Mouse (Mus musculus): Measurements from ENCODE around the gene Otop1. TPM values are rescaled to one million over a fixed set of nuclear protein-coding genes. Genes with fewer than 3 reads are reported as not detected.

Otop1 gene
- polyA plus RNA-seq, 1 experiment from 2014 or later: not detected

DNA sequence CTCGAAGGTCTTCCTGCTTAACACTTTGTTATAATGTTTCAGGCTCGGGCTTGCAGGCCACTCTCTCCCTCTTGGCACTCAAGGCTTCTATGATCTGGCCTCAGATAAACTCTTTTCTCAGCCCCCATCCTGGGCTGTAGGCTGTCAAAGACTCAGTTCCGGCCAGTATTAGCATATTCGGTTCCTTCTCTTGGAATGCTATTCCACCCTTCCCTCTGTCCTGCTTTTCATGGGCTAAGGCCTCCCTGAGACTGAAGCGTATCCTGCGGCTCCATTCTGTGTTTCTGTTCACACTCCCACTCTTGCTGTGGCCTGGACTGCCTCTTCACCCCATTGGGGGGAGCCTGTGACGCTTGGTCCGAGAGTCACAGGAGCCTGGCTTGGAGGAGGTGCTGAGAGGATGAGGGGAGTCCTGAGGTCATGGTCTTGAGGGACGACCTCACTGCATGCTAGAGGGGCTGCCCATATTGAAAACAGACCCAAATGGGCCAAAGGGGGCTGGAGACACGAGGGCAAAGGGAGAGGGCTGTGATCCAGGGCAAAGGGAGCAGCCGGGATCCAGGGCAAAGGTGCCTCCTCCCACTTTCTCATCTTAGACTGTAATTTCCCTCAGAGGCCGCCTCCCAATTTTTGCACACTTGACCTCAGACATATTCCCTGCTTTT is 2.3 kb downstream of the Otop1 start:
- Histone ChIP-seq H3K36me3 (ENCODE audit: control insufficient read depth, insufficient read depth, low read length) (no peaks in the 10 kb centered on the region), H3K4me3 (ENCODE audit: low read depth, low read length) (peak overlapping the region; percentile 27; the same call in 1 of the 2 replicates), H3K4me1 (ENCODE audit: control insufficient read depth, insufficient read depth, low read length) (peaks cover 8% of the 10 kb centered on the region; the same call in 1 of the 2 replicates), H3K9ac (ENCODE audit: low read length) (no peak overlapping the region), H3K27ac (ENCODE audit: low read depth, low read length) (no peak overlapping the region), H3K9me3 (ENCODE audit: control insufficient read depth, low read length) (no peaks in the 10 kb centered on the region), H3K27me3 (ENCODE audit: control insufficient read depth, insufficient read depth, low read length) (peaks cover 47% of the 10 kb centered on the region), H3K4me2 (peak overlapping the region; percentile 39; the same call in 1 of the 2 replicates)
- DNase-seq (ENCODE audit: low spot score, missing footprints): peak; percentile 90
- WGBS: 16% methylated on average over 12 of the region's 12 CpGs
- 0 out of 2 replicates have a peak, but pooled peaks have one; percentile 15 for ATAC-seq (ENCODE audit: low FRiP score)

- Histone ChIP-seq H3K27ac (ENCODE audit: low read depth, low read length) (no peak overlapping the region), H3K4me3 (ENCODE audit: low read depth, low read length) (no peak overlapping the region), H3K27me3 (ENCODE audit: control insufficient read depth, insufficient read depth, low read length) (peaks cover 40% of the 10 kb centered on the region), H3K4me2 (no peak overlapping the region), H3K9ac (ENCODE audit: low read length) (no peak overlapping the region), H3K9me3 (ENCODE audit: control insufficient read depth, low read length) (no peaks in the 10 kb centered on the region), H3K4me1 (ENCODE audit: control insufficient read depth, insufficient read depth, low read length) (peaks cover 8% of the 10 kb centered on the region; the same call in 1 of the 2 replicates), H3K36me3 (ENCODE audit: control insufficient read depth, insufficient read depth, low read length) (no peaks in the 10 kb centered on the region)
- DNase-seq (ENCODE audit: low spot score, missing footprints) (no peak), ATAC-seq (ENCODE audit: low FRiP score) (no peak)
- WGBS: 54% methylated on average over 1 of the region's 1 CpGs
These were observed 4.3 kb downstream of the Otop1 start for GRCm38 (mm10) chr5:38280075-38280474.

DNA sequence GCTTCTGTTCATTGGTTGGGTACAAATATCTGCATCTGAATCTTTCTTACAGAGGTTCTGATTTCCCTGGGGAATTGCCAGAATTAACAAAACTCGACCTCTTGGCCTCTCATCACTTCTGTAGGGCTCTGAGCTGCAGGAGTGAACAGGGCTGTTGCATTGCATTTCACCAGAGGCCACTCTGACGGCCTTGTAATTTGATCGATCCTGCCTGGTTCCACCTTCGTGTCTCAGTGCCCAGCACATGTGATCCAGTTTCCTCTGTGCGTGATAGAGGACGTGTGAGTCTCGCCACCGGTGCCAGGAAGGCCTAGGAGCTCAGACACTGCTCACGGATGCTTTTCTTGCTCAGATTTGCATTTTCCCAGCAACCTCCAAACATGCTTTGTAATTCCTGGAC is 10.0 kb downstream of the Otop1 start:
- no peak overlapping the region for H3K9ac ChIP-seq (ENCODE audit: low read length)
- 76% methylated on average over 9 of the region's 9 CpGs for WGBS
- no peaks in the 10 kb centered on the region for H3K9me3 ChIP-seq (ENCODE audit: control insufficient read depth, low read length)
- no peak overlapping the region for H3K4me3 ChIP-seq (ENCODE audit: low read depth, low read length)
- no peaks in the 10 kb centered on the region for H3K36me3 ChIP-seq (ENCODE audit: control insufficient read depth, insufficient read depth, low read length)
- no peak overlapping the region for H3K4me2 ChIP-seq
- H3K27me3 ChIP-seq (ENCODE audit: control insufficient read depth, insufficient read depth, low read length): no peaks in the 10 kb centered on the region
- no peak for DNase-seq (ENCODE audit: low spot score, missing footprints)
- no peak for ATAC-seq (ENCODE audit: low FRiP score)
- H3K4me1 ChIP-seq (ENCODE audit: control insufficient read depth, insufficient read depth, low read length): no peaks in the 10 kb centered on the region
- H3K27ac ChIP-seq (ENCODE audit: low read depth, low read length): no peak overlapping the region

DNA sequence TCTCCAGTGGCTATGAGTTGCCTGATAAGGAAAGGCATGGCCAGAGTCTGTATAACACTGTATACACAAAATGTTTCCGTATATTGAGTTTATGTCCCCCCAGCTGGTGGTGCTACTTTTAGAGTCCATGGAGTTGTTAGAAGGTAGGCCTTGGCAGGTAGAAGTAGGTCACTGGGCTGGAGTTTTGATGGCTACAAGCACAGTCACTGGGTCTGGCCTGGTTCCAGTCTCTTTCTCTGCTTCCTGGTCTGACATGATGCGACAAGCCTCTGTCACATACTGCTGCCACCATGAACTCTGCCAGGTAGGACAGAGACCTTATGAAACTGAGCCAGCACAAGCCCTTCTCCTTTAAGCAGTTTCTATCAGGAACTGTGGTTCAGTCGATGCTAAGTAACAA is 12.7 kb downstream of the Otop1 start:
- H3K27me3 ChIP-seq (ENCODE audit: control insufficient read depth, insufficient read depth, low read length): no peaks in the 10 kb centered on the region
- H3K4me1 ChIP-seq (ENCODE audit: control insufficient read depth, insufficient read depth, low read length): no peaks in the 10 kb centered on the region
- H3K9ac ChIP-seq (ENCODE audit: low read length): no peak overlapping the region
- no peaks in the 10 kb centered on the region for H3K36me3 ChIP-seq (ENCODE audit: control insufficient read depth, insufficient read depth, low read length)
- no peak for DNase-seq (ENCODE audit: low spot score, missing footprints)
- ATAC-seq (ENCODE audit: low FRiP score): no peak
- 92% methylated on average over 3 of the region's 3 CpGs for WGBS
- no peaks in the 10 kb centered on the region for H3K9me3 ChIP-seq (ENCODE audit: control insufficient read depth, low read length)
- H3K4me3 ChIP-seq (ENCODE audit: low read depth, low read length): no peak overlapping the region
- no peak overlapping the region for H3K4me2 ChIP-seq
- H3K27ac ChIP-seq (ENCODE audit: low read depth, low read length): no peak overlapping the region

GRCm38 (mm10) chr5:38301761-38302411 is 26.1 kb downstream of the Otop1 start:
- no peaks in the 10 kb centered on the region for H3K27me3 ChIP-seq (ENCODE audit: control insufficient read depth, insufficient read depth, low read length)
- no peak for DNase-seq (ENCODE audit: low spot score, missing footprints)
- H3K4me2 ChIP-seq: no peak overlapping the region
- H3K9me3 ChIP-seq (ENCODE audit: control insufficient read depth, low read length): no peaks in the 10 kb centered on the region
- no peak for ATAC-seq (ENCODE audit: low FRiP score)
- H3K4me3 ChIP-seq (ENCODE audit: low read depth, low read length): no peak overlapping the region
- H3K9ac ChIP-seq (ENCODE audit: low read length): no peak overlapping the region
- H3K36me3 ChIP-seq (ENCODE audit: control insufficient read depth, insufficient read depth, low read length): no peaks in the 10 kb centered on the region
- no peak overlapping the region for H3K27ac ChIP-seq (ENCODE audit: low read depth, low read length)
- 87% methylated on average over 12 of the region's 12 CpGs for WGBS
- no peaks in the 10 kb centered on the region for H3K4me1 ChIP-seq (ENCODE audit: control insufficient read depth, insufficient read depth, low read length)

DNA sequence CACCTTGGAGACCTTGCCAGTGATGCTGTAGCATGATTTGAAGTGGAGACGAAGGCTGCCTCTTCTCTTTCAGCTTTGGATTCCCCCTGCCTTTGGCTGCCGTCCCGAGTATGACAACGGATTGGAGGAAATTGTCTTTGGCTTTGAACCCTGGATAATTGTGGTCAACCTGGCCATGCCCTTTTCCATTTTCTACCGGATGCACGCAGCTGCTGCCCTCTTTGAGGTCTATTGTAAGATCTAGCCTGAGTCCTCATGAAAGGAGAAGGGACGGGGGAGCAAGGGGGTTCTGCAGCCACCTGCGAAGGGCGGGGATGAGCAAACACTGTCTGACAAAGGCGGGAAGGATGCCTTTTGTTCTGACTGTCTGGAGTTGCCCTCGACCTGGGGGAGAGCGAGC is 26.9 kb downstream of the Otop1 start:
- H3K27ac ChIP-seq (ENCODE audit: low read depth, low read length): no peak overlapping the region
- H3K36me3 ChIP-seq (ENCODE audit: control insufficient read depth, insufficient read depth, low read length): no peaks in the 10 kb centered on the region
- no peak overlapping the region for H3K4me2 ChIP-seq
- no peak overlapping the region for H3K4me3 ChIP-seq (ENCODE audit: low read depth, low read length)
- H3K9ac ChIP-seq (ENCODE audit: low read length): no peak overlapping the region
- DNase-seq (ENCODE audit: low spot score, missing footprints): no peak
- no peak for ATAC-seq (ENCODE audit: low FRiP score)
- no peaks in the 10 kb centered on the region for H3K9me3 ChIP-seq (ENCODE audit: control insufficient read depth, low read length)
- H3K27me3 ChIP-seq (ENCODE audit: control insufficient read depth, insufficient read depth, low read length): no peaks in the 10 kb centered on the region
- H3K4me1 ChIP-seq (ENCODE audit: control insufficient read depth, insufficient read depth, low read length): no peaks in the 10 kb centered on the region
- WGBS: 33% methylated on average over 12 of the region's 12 CpGs

DNA sequence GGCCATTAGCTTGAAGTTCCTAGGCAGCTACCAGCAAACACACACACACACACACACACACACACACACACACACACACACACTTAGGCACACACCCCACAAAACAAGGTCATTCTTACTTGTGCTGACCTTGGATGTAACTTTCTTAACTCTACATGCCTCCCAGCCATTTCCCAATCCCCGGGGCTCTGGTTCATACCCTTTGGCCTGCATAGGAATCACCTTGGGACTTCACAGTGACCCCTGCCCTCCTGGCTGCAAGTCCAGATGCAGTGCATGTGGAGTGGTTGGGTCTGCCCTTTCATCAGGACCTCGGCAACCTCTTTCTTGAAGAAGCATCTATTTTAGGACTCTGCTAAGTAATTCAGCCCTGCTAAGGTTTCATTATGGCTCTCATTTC is 29.5 kb downstream of the Otop1 start:
- DNase-seq (ENCODE audit: low spot score, missing footprints) (no peak), ATAC-seq (ENCODE audit: low FRiP score) (no peak)
- H3K27me3 ChIP-seq (ENCODE audit: control insufficient read depth, insufficient read depth, low read length): no peaks in the 10 kb centered on the region; the same call in 1 of the 2 replicates
- H3K9ac ChIP-seq (ENCODE audit: low read length): no peak overlapping the region
- H3K36me3 ChIP-seq (ENCODE audit: control insufficient read depth, insufficient read depth, low read length): no peaks in the 10 kb centered on the region
- no peak overlapping the region for H3K4me3 ChIP-seq (ENCODE audit: low read depth, low read length)
- no peak overlapping the region for H3K4me2 ChIP-seq
- no peaks in the 10 kb centered on the region for H3K4me1 ChIP-seq (ENCODE audit: control insufficient read depth, insufficient read depth, low read length)
- no peaks in the 10 kb centered on the region for H3K9me3 ChIP-seq (ENCODE audit: control insufficient read depth, low read length)
- WGBS: 77% methylated on average over 2 of the region's 2 CpGs
- H3K27ac ChIP-seq (ENCODE audit: low read depth, low read length): no peak overlapping the region

DNA sequence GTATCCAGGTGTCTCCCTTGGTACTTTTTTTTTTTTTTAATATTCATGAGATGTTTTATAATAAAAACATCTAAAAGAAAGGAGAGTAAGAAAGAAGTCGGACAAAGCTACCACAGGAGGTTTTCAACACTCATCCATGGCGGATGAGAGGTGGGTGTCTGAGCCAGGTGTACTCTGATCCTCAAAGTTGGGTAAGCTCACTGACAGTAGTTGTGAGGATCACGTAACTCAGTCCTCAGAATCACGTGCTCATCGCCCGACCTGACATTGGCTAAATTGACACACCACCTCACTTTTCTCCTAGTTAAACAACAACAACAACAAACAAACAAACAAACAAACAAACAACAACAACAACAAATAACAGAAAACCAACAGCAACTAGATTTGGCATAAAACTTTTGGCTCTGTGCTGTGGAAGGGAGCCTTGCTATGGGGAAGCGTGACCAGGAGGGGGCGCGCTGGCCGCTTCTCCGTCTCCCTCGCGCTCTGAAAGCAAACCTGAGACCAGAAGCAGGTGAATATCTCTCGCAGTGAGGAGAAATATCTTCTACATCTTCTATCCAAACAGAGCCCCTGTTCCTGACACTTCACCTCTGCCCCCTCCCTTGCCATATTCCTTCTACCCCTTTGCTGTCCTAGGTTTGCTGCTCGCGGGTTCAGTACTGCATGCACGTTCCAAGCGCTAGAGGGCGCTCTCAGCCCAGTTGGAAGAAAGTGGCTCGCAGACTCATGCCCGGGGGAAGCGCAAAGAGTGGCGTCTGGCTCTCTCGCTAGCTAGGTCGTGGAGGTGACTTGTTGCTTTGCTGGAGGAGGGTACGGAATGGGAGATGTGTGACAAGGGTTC is 31.7 kb downstream of the Otop1 start:
- Histone ChIP-seq H3K4me3 (ENCODE audit: low read depth, low read length) (peak overlapping the region; percentile 36), H3K4me2 (peak overlapping the region; percentile 58), H3K9ac (ENCODE audit: low read length) (peak overlapping the region; percentile 40; the same call in 1 of the 2 replicates), H3K27me3 (ENCODE audit: control insufficient read depth, insufficient read depth, low read length) (no peaks in the 10 kb centered on the region; the same call in 1 of the 2 replicates), H3K4me1 (ENCODE audit: control insufficient read depth, insufficient read depth, low read length) (no peaks in the 10 kb centered on the region), H3K36me3 (ENCODE audit: control insufficient read depth, insufficient read depth, low read length) (no peaks in the 10 kb centered on the region), H3K9me3 (ENCODE audit: control insufficient read depth, low read length) (no peaks in the 10 kb centered on the region), H3K27ac (ENCODE audit: low read depth, low read length) (no peak overlapping the region)
- peak; percentile 99 for DNase-seq (ENCODE audit: low spot score, missing footprints)
- WGBS: 9% methylated on average over 26 of the region's 26 CpGs
- peak; percentile 87 for ATAC-seq (ENCODE audit: low FRiP score)

- Histone ChIP-seq H3K4me3 (ENCODE audit: low read depth, low read length) (no peak overlapping the region), H3K4me1 (ENCODE audit: control insufficient read depth, insufficient read depth, low read length) (no peaks in the 10 kb centered on the region), H3K9me3 (ENCODE audit: control insufficient read depth, low read length) (no peaks in the 10 kb centered on the region), H3K36me3 (ENCODE audit: control insufficient read depth, insufficient read depth, low read length) (no peaks in the 10 kb centered on the region), H3K27ac (ENCODE audit: low read depth, low read length) (no peak overlapping the region), H3K27me3 (ENCODE audit: control insufficient read depth, insufficient read depth, low read length) (no peaks in the 10 kb centered on the region; the same call in 1 of the 2 replicates), H3K9ac (ENCODE audit: low read length) (no peak overlapping the region), H3K4me2 (no peak overlapping the region)
- ATAC-seq (ENCODE audit: low FRiP score) (peak; percentile 60), DNase-seq (ENCODE audit: low spot score, missing footprints) (peak; percentile 86)
- 49% methylated on average over 5 of the region's 5 CpGs for WGBS
These were observed 33.1 kb downstream of the Otop1 start for GRCm38 (mm10) chr5:38308873-38309272.

All from midbrain, embryonic 11.5 days (tissue).